Mouse (Mus musculus): ENCODE data around the gene Prap1. TPM values are rescaled to one million over a fixed set of nuclear protein-coding genes. Genes with fewer than 3 reads are reported as not detected.

Gene Prap1
- polyA plus RNA-seq, 1 experiment from 2014 or later: not detected

Other genes with a start within 250 kb of the Prap1 start
- gene Kndc1, start 198.7 kb upstream of the Prap1 start, polyA plus RNA-seq (2016; fragmentation: Nextera tagmentation; extraction: Ambion mirVana): 0.07 and 0.18 TPM in 2 replicates
- gene Utf1, start 149.6 kb upstream of the Prap1 start, polyA plus RNA-seq (2016; fragmentation: Nextera tagmentation; extraction: Ambion mirVana): 0.14 TPM in 1 of 2 replicates, not detected in the other
- 0.33 TPM in 1 of 2 replicates, not detected in the other for gene 6430531B16Rik, start 114.6 kb upstream of the Prap1 start, polyA plus RNA-seq (2016; fragmentation: Nextera tagmentation; extraction: Ambion mirVana)
- gene Adam8, start 100.8 kb upstream of the Prap1 start, polyA plus RNA-seq (2016; fragmentation: Nextera tagmentation; extraction: Ambion mirVana): 0.57 and 1.3 TPM in 2 replicates
- gene Zfp511, start 57.0 kb upstream of the Prap1 start, polyA plus RNA-seq (2016; fragmentation: Nextera tagmentation; extraction: Ambion mirVana): 36.8 and 36.9 TPM in 2 replicates
- gene Tubgcp2, start 56.7 kb upstream of the Prap1 start, polyA plus RNA-seq (2016; fragmentation: Nextera tagmentation; extraction: Ambion mirVana): 50.8 and 55.4 TPM in 2 replicates
- gene Msx3, start 44.3 kb upstream of the Prap1 start, polyA plus RNA-seq (2016; fragmentation: Nextera tagmentation; extraction: Ambion mirVana): not detected in 2 replicates
- gene Caly, start 10.8 kb upstream of the Prap1 start, polyA plus RNA-seq (2016; fragmentation: Nextera tagmentation; extraction: Ambion mirVana): 0.30 and 0.45 TPM in 2 replicates
- gene Fuom, start 9.0 kb downstream of the Prap1 start, polyA plus RNA-seq (2016; fragmentation: Nextera tagmentation; extraction: Ambion mirVana): 41.0 and 59.9 TPM in 2 replicates
- 20.1 and 20.2 TPM in 2 replicates for gene Paox, start 22.4 kb downstream of the Prap1 start, polyA plus RNA-seq (2016; fragmentation: Nextera tagmentation; extraction: Ambion mirVana)
- gene Echs1, start 23.1 kb downstream of the Prap1 start, polyA plus RNA-seq (2016; fragmentation: Nextera tagmentation; extraction: Ambion mirVana): 171 and 175 TPM in 2 replicates
- gene Mtg1, start 44.2 kb downstream of the Prap1 start, polyA plus RNA-seq (2016; fragmentation: Nextera tagmentation; extraction: Ambion mirVana): 29.3 and 35.7 TPM in 2 replicates
- gene Sprn, start 61.5 kb downstream of the Prap1 start, polyA plus RNA-seq (2016; fragmentation: Nextera tagmentation; extraction: Ambion mirVana): 0.10 TPM in 1 of 2 replicates, not detected in the other
- gene Olfr522, start 71.4 kb downstream of the Prap1 start, polyA plus RNA-seq (2016; fragmentation: Nextera tagmentation; extraction: Ambion mirVana): not detected in 2 replicates
- gene Olfr523, start 79.8 kb downstream of the Prap1 start, polyA plus RNA-seq (2016; fragmentation: Nextera tagmentation; extraction: Ambion mirVana): not detected in 2 replicates
- not detected in 2 replicates for gene Olfr524, start 112.6 kb downstream of the Prap1 start, polyA plus RNA-seq (2016; fragmentation: Nextera tagmentation; extraction: Ambion mirVana)
- gene Cd163l1, start 124.9 kb downstream of the Prap1 start, polyA plus RNA-seq (2016; fragmentation: Nextera tagmentation; extraction: Ambion mirVana): not detected in 2 replicates
- gene 5830411N06Rik, start 153.9 kb downstream of the Prap1 start, polyA plus RNA-seq (2016; fragmentation: Nextera tagmentation; extraction: Ambion mirVana): not detected in 2 replicates
- not detected in 2 replicates for gene Olfr525, start 227.5 kb downstream of the Prap1 start, polyA plus RNA-seq (2016; fragmentation: Nextera tagmentation; extraction: Ambion mirVana)
- gene Olfr527, start 240.6 kb downstream of the Prap1 start, polyA plus RNA-seq (2016; fragmentation: Nextera tagmentation; extraction: Ambion mirVana): not detected in 2 replicates

Data from heart, embryonic 10.5 days (tissue).